In the genomic region with DNA sequence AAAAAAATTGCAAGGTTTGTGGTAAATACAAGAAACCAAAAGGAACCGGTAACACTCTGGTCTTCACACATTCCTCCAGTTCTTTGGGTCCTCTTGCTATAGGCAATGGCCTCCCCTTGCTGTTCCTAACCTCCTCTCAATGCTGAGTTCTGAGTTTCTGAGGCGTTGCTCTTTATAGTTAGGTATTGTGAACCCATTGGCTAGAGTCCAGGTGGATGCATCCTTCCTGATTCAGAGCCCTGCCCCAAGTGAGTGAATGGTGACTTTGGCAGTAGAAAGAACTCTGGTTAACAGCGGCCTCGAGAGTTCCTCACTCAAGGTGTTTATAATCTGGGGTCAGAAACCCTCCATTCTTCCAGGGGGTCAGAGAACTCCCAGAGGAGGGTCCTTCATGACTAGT, we compare ENCODE assay signal across 16 mouse cellular contexts.
"Had no signal": no experiment of that assay in that cellular context is flagged by ENCODE, and none has a peak within 500 bp of the region (broad histone marks: within the 10 kb centered on the region; RNA-seq: fewer than 3 reads in every experiment).

No protein-coding gene starts in this region.

- H3K4me1 ChIP-seq: liver, embryonic 15.5 days had no signal

- DNase-seq: layer of hippocampus, adult 9-11 months; liver; lung, adult 18-20 months; lung, postnatal 14 days; thymus, adult 2 months; thymus, postnatal 25 days had no signal

- H3K27ac ChIP-seq: kidney, embryonic 15.5 days; layer of hippocampus, adult 2 months; limb, embryonic 10.5 days; limb, embryonic 13.5 days; liver, embryonic 12.5 days; liver, embryonic 15.5 days; lung, embryonic 15.5 days; macrophage; midbrain, embryonic 13.5 days had no signal

- H3K36me3 ChIP-seq: kidney, embryonic 15.5 days; limb, embryonic 10.5 days; limb, embryonic 13.5 days; liver, embryonic 12.5 days; liver, embryonic 15.5 days; lung, embryonic 15.5 days; midbrain, embryonic 13.5 days had no signal

- ATAC-seq: intestine, embryonic 16.5 days; liver, embryonic 12.5 days; midbrain, embryonic 13.5 days had no signal

- H3K9me3 ChIP-seq: kidney, embryonic 15.5 days; limb, embryonic 10.5 days; liver, embryonic 12.5 days; liver, embryonic 15.5 days; lung, embryonic 15.5 days; midbrain, embryonic 13.5 days had no signal

- H3K4me2 ChIP-seq: kidney, embryonic 15.5 days; limb, embryonic 13.5 days; liver, embryonic 12.5 days; liver, embryonic 15.5 days; lung, embryonic 15.5 days; midbrain, embryonic 13.5 days had no signal

- H3K4me3 ChIP-seq: kidney, embryonic 15.5 days; layer of hippocampus, adult 2 months; limb, embryonic 10.5 days; limb, embryonic 13.5 days; liver, embryonic 12.5 days; liver, embryonic 15.5 days; lung, embryonic 15.5 days; midbrain, embryonic 13.5 days had no signal

- H3K9ac ChIP-seq: kidney, embryonic 15.5 days; limb, embryonic 13.5 days; liver, embryonic 12.5 days; liver, embryonic 15.5 days; lung, embryonic 15.5 days; midbrain, embryonic 13.5 days had no signal
